Mouse (Mus musculus): Measurements from ENCODE around the gene Ankrd33b.

- TF ChIP-seq CTCF (IDR thresholded peaks at IDR 0.05; ENCODE audit: extremely low read depth, insufficient read depth, low read length) (no peak), POLR2A (IDR thresholded peaks at IDR 0.05; ENCODE audit: extremely low read depth, insufficient read depth, low read length) (no peak)
Measured at GRCm38 (mm10) chr15:31265845-31266244, 101.7 kb downstream of the Ankrd33b start.
